Mouse (Mus musculus): ENCODE measurements at regions not wholly inside any gene's neighbourhood (a gene's known extent, or its start where the extent isn't known, plus 50 kb on each side); places are given as distances from the start of the nearest gene placed in this dataset.

- DNase-seq: no peak
Measured at GRCm38 (mm10) chr14:72778756-72779155, 69.0 kb upstream of the Fndc3a start.

GRCm38 (mm10) chr14:72777927-72778560 is 68.2 kb upstream of the Fndc3a start:
- DNase-seq: no peak

DNA sequence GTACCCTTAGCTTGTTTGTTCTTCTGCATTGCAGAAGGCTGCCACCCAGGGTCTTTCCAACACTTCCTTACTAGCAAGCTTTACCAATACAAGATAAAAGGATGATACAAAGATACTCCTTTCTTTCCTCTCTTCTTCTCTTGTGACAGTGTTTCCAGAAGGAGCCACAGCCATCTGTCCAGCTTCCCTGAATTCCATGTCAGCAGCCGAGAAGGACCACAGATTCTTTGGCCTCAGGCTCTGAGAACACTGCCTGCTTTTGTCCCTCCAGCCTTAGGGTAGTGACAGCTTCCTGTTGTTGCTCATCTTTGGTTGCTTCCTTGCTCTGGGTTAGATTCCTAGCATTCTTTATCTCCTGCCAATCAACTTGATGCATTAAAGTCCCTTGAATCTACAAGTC is 60.4 kb upstream of the Fndc3a start:
- DNase-seq: no peak

- no peak for DNase-seq
Measured at GRCm38 (mm10) chr14:72760123-72760522, 50.3 kb upstream of the Fndc3a start.
